Mouse (Mus musculus) cerebellum, adult 9-10 months (tissue): ENCODE data around the gene Fastk.
A peak's percentile ranks its signal among the peaks of the same experiment; 100 is the strongest.

Experiments used
- DNase-seq: peaks from one replicate; pipeline ENCODE4 v3.0.0; 2022

The Fastk gene

DNA sequence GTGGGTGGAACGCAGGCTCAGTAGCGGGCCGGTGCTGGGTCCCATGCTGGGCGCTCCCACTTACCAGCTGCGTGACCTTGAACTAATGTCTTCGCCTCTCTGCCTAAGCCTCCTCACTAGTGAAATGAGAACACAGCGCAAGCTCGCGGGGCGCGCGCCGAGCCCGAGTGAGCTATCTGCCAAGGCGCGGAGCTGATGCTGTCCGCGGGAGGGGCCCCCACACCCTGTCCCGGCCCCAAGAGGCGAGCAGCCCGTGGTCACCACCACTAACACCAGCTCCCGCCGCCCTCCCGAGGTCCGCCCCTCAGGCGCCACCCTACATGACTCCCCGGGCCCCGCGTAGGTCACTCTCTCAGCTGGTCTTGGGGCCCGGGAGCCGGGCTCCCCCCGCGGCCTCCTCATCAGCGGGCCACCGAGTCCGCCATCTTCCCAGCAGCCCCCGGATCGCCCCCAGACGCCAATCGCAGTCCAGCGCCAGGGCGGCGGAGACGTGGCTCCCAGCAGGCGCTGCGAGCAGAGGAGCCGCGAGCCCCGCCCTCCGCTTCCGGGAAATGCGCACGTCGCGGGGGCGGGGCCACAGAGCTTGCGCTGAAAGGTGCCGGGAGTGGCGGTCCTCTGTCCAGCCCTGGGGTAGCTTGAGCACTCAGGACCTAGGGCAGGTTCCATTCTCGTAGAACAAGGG lies at the start of gene Fastk:
TSS of gene Fastk (minus strand) at position 542 of the 682 bp plus-strand sequence.
- peak; percentile 93 for DNase-seq

DNA sequence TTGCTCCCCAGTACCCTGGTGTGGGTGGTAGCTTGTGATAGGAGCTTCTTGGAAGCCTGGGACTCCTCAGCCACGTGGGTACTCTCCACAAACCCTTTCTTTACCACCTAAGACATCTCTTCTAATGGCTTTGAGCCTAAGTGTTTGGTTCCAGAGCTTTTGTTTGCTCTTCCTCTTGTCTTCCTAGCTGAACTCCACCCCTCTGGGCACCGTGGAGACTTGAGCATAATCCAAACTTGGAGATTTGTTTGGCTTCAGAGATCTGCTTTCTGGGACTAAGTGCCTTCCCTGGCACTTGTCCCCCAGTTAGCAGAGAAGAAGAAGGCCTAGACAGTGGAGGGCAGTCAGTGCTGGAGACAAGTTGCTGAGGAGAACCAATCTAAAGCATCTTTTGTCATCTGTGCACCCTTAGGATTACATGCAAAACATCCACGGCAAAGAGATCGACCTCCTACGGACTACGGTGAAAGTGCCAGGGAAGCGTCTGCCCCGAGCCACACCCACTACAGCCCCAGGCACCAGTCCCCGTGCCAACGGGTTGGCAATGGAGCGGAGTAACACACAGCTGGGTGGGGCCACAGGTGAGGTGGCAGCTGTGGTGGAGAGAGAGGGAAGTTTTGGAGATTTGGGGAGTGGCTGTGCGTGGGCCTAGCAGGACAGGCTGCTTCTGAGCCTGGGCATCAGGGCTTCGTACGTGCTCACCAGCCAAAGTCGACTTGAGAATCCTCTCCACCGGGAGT lies 47.6 kb upstream of the Fastk start:
- DNase-seq, result peak; percentile 6

DNA sequence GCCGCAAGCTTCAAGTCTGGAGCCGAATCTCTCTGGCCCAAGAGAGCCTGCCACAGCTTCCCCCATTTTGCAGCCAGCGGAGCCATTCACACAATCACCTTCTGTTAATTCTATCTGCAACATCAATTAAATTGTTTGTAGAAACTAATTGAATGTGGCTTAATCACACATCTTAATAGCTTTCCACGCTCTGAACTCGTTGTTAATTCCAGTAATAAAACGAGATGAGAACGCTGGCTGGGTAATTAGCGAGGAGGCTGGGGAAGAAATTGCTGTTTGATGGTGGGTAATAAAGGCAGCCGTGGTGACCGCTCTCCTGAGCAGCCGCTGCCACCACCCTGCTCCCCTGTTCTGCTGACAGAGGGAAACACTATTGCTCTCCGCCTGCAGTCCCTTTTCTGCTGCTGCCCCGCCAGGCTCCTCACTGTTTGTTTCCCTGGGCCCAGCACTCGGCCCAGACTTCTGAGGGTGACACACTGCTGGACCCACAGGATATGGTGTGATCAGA lies 45.4 kb upstream of the Fastk start:
- no peak for DNase-seq

DNA sequence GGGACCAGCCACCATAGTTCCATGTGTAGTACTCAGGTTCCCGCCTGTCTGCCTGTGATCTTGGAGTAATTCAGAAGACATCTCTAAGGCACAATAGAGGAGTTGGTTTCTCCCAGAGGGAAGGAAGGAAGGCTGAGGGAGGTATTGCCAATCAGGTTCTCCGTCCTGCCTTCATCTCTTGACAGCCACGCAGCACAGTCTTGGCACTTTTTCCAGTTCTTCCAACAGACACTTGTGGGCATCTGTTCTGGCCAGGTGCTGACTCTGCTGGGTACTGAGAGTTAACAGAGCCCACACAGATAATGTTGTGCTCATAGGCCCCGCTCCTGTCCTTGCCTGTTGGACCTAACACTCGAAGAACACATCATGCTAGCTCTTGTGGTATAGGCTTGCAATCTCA lies 41.7 kb upstream of the Fastk start:
- DNase-seq, result peak; percentile 60

DNA sequence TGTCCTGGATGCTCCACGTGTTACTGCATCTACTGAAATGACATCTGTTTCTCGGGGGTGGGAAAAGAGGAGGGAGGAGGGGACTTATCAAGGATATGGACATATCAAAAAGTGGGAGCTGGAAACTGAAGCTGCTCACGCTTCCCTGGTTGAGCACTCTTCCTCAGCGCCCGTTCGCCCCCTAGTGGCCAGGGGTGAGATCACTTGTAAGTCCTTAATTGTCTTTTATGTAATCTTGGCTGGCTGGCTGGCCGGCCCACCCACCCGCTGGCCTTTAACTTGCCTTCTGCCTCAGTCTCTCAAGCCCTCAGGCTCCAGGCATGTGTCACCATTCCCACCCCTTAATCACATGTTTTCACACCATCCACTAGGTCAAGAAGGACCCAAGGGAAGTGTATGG lies 41.0 kb upstream of the Fastk start:
- peak; percentile 93 for DNase-seq

DNA sequence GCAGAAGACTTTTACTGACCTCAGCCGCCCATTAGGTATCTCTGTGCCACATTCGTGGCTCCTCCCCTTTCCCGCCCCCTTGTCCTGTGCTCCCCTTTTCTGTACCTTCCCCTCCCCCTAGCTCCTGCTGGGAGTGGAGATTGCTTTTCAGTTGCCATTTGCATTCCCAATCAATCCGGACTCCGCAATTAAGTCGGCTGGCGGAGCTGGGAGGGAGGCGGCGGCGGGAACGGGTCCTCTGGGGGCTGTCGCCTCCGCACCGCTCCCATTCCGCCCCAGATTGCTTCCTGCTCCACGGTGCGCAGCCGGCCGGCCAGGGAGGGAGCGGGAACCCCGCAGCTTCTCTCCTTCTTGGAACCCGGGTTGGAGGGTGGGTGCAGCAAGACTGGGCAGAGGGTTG lies 39.9 kb upstream of the Fastk start:
- no peak for DNase-seq

DNA sequence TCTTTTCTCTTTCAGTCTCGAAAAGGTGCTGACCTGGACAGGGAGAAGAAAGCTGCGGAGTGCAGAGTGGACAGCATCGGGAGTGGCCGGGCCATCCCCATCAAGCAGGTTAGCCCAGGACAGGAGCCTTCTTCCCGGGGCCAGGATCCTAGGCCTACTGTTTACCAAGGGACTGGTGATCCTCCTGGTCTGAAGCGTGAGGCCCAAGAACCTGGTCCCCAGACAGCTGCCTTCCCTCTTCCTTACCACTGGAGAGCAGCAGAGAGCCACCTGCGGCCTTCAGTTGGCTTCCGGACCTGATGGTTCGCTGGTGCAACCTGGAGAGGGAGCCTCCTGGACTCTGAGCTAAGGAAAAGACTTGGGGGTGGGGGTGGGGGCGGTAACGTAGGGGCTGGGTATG lies 38.2 kb upstream of the Fastk start:
- DNase-seq, result peak; percentile 81

DNA sequence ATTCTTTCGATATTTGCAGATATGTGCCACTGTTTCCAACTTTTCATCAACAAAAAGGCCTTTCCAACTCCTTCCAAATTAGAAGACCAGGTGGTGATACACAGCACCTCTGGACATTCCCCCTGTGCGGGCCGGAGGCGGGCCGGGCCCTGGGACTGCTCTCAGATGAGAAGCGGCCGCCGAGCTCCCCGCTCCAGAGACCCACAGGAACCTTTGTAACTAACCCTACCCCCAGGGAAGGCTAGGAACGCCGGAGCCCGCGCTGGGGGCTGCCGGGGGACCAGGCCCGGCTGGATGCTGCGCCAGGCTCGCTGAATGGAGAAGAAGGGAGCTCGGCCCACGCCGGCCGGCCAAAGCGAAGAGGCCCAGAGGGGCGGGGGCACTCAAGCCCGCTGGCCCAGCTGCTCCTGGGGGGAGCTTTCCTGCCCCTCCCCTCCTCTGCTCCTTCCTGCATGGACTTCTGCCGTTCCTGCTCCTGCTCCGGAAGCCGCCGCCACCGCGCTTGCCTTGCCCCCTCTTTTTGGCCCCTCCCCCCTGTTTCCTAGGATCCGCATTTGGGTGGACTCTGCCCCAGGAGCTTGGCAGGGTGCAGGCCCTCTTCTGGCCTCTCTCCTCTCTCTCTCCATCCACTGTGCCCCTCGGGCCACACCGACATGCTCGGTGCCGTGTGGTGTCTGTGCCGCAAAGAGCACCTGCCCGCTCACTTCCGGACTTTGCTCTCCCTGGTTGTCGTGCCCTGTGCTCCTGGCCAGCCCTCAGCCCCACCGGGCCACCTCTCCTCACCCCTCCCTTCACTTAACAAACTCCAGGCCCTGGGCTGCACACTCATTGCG lies 37.4 kb upstream of the Fastk start:
- DNase-seq, result no peak

DNA sequence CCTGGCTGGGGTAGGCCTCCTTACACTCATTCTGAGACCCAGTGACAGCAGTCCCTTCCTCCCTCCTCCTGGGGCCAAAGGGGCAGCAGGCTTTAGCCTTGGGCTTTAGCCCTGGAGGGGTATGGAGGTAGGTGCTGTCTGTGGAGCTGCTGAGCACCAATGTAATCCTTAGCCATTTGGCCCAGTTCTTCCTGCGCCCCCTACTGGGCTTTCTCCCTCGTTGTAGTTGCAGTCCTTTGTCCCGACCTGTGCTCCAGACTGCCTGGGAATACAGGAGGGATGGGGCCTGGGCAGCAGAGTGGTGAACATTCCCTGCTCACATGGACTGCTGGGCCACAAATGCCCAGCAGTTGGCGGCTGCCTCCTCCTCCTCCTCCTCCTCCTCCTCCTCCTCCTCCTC lies 36.6 kb upstream of the Fastk start:
- peak; percentile 78 for DNase-seq

DNA sequence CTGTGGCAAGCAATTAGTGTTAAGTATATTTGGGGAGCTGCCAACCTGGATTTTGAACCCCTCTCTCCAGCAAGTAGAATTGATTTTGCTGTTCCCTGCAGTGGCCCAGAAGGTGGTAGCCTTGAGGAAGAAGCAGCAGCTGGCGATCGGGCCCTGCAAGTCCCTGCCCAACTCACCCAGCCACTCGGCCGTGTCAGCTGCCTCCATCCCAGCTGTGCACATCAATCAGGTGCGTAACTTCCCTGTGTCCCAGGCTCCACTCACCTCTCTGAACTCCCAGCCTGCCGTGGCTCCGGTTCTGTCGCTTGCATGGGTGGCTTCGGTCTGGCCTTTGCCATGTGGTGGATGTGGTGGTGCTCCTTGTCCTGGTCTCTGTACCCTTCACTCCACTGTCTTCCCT lies 32.8 kb upstream of the Fastk start:
- DNase-seq, result no peak

DNA sequence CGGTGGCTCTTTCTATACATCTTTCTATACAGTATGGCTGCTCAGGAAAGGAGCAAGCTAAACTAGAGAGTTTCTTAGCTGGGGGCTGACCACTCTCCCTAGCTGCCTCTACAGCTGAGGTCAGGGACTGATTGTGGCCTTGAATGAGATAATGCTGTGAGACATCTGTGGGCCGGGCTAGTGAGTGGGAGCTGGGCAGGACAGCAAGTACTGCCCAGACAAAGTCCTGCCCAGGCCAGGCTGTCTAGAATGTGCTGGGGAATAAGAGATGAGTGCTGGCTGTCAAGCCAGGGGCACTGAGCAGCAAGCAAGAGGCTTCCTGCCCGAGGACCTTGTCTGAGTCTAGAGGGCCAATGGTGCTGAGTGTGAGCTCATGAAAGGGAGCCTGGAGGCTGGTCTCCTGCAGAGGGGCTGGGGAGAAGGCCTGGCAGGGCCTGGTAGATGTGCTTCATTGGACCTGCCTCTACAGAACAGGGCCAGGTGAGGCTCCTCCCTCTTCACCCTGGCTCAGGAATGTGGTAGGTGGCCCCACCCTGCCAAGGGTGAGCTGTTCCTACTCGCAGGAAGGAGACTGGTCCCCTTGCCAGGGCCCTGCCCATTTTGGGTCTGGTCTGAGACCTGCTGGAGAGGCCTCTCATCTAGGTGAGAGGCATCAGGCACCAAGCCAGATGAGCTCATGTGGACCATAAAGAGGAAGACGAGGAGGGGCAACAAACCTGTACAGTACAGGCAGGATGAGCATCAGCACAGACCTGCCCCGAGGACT lies 30.6 kb upstream of the Fastk start:
- DNase-seq, result peak; percentile 67

DNA sequence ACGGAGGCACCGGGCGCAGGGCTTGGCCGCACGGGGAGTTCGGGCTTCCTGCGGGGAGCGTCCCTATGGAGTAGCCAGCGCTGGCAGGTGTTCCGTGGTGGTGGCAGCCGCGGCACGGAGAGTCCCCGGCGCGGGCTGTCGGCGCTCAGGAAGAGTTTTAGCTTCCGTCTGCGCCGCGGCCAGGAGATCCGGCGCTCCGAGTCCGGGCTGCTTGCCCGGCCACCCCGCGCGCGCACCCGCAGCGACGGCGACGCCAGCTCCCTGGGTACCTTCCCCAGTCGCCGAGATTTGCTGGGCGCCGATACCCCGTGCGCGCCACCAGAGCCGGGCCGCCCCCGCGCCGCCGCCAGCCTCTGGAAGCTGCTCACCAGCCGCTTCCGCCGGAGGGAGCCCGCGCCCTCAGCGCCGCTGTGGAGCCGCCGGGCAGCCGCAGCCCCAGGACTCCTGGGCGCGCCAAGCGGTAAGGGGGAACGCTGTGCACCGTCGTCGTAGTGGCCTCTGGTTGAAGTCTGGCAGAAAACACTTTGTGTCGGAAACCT lies 29.7 kb upstream of the Fastk start:
- no peak for DNase-seq

DNA sequence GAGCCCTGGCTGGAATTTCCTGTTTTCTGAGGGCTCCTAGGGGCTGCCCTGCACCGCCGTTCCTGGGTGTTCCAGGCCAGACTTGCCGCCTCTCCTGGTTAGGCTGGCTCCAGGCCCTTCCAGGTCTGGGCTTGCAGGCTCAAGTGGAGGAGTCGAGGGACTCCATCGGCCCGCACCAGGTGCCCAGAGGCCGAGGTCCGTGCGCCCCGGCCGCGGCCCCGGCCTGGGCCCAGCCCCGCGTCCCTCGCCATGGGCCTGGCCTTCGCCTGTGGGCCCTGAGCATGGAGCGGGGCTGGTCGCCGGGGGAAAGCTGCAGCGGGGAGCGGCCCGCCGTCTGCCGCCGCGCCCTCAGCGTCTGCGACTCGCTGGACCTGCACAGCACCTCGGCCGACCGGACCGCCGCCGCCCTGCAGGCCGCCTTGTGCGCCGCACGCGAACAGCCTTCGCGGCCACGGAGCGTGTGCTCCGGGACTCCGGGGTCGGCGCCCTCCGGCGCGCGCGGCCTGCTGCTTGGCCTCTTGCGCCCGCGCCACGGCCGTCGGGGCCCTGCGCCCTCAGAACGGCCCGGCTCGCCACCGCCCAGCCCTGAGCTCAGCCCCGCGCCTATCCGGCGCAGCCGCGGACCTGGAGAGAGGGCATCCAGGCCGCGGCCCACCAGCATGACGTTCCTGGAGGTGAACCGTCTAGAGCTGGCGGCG lies 29.1 kb upstream of the Fastk start:
- DNase-seq, result no peak

DNA sequence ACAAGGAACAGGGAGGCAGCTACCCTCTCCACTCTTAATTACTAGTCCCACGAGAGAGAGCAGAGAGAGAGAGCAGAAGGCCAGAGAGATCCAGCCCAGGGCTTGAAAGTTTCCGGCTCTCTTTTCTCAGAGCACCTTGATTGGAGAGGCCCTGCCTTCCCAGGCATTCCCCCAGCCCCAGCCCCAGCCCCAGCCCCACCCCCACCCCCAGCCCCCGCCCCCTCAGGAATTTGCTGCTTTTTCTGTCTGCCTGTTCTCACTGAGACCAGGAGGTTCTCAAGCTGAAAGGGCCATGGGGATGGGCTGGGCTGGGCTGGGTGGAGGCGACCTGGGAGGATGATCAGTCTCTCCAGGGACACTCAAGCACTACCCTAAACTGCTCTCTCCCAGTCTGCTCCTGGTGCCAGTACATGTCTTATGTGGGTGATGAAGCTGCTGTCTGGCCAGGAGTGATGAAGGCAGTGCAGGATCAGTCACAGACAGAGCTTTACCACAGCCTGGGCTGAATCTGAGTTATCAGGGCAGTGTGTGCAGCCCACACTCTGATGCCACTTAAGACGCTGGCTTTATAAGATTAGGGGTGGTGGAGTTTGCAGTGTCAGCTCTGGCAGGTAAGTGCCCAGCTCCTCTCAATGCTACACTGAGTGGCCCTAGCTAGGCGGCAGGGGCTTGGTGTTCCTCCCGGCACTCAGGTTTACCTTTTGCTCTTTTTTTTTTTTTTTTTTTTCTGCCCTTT lies 28.0 kb upstream of the Fastk start:
- no peak for DNase-seq

DNA sequence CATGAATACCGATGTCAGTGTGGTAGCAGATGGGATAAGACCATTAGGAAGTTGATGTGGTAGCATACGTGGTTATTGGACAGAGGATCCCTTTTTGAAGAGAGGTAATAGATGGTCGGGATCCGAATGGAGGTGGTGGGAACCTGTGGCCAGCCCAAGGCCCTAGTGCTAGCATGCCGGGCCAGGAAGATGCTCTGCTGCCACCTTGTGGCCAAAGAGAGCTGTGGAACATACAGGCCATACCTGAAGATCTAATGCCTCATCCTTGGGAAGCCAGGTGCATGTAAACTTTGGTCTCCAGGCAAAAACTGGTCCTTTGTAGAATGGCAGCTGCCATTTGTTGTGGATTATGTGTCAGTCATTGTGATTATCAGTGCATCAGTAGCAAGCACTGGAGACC lies 25.5 kb upstream of the Fastk start:
- peak; percentile 85 for DNase-seq

DNA sequence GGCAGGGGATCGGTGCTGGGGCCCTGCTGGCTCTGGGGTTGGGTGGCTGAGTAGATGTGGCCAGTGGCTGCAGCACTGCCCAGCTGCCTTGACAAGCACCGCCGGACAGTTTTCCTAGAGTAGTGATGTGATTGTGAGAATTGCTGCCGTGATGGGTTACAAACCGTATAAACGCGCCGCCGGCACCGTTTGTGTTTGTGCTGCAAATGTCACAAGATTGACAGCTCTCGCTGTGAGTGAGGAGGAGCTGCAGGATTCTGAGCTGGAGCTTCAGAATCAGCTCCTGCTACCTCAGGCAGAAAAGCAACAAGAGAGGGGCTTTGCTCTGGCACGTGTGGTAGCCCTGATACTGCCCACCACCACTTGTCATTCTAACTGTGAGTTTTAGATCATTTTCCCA lies 21.7 kb upstream of the Fastk start:
- no peak for DNase-seq

DNA sequence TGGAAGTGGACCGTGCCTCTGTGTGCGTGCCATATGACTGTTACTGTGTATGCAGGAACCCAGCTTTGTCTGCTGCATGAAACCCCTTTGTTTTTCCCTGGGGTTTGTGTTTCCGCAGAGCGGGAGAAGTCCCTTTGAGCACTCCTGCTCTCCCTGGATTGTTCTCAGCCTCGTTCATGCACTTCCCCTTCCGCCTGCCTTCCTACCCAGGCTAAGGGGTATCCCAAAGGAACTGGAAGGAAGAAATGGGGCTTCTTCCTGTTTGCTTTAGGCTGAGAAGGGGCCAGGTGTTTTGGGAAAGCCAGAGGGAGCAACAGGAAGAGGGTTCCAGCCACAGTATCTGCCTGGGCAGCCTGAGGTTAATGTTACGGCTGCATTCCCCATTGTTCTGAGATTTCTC lies 10.5 kb upstream of the Fastk start:
- DNase-seq, result no peak

DNA sequence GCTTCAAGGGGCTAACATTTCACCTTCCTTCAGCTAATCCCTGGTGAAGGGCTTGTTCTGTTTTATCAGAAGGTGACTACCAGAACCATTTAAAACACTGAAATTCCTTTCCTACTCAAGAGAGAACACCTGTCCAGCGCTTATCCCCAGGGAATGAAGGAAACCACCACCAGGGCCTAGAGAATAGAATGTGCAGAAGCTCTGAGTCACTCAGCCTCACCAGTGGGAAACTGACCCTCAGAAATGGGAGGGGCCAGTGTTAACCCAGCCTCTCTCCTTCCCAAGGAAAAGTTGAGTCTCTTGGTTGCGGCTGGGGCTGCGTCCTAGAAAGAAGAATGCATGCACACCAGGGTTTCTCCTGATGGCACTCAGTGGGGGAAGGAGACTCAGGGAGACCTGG lies 10.0 kb upstream of the Fastk start:
- DNase-seq, result no peak

DNA sequence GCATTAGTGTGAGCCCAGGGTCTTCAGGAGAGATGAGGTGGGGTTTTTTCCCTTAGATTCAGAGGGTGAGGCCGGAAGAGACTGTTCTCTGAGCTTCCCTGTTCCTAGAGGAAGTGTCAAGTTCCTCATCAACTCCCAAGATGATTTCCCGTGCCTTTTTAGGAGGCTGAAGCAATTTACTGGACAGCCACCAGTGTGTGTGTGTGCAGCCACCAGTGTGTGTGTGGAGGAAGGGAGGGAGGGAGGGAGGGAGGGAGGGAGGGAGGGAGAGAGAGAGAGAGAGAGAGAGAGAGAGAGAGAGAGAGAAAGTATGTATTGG lies 8.9 kb upstream of the Fastk start:
- no peak for DNase-seq

DNA sequence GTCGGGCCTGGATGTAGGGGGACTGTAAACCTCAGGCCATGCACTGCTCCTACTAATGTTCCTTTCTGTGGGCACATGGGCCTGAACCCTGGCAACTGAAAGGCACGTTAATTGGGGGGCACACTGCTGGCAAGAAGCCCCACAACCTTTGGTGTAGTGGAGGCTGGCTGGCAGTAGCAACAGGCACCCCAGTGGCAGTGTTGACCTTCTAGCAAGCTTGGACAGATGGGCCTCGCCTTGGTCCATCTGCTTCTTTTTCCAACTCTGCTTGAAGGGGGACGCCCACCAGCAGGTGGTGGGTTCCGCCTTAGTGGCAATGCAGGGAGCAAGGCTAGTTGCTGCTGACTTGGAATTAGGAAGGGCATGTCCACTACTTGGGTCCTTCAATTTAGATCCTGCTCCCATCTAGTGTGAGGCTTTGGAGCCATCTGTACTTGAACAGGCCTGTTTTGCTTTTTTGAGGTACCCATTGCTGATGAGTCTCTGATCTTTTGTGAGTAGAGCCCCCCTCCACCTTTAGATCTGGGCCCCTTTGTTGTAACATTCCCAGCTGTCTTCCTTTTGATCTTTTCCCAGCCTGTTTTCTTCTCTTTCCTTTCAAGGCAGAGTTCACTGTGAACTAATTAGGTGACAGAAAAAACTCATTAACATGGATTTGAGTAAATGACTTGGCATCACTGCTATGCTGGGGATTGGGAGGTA lies 8.3 kb upstream of the Fastk start:
- DNase-seq, result peak; percentile 91
